Mouse (Mus musculus) frontal cortex, postnatal 36 days (tissue): ENCODE data around the gene Ccdc39.

ENCODE experiments used
- DNase-seq, 2 experiments: peaks; one replicate each; pipeline ENCODE4 v3.0.0; 2022; ENCODE audit warnings: low spot score in 2 of 2

Gene Ccdc39

DNA sequence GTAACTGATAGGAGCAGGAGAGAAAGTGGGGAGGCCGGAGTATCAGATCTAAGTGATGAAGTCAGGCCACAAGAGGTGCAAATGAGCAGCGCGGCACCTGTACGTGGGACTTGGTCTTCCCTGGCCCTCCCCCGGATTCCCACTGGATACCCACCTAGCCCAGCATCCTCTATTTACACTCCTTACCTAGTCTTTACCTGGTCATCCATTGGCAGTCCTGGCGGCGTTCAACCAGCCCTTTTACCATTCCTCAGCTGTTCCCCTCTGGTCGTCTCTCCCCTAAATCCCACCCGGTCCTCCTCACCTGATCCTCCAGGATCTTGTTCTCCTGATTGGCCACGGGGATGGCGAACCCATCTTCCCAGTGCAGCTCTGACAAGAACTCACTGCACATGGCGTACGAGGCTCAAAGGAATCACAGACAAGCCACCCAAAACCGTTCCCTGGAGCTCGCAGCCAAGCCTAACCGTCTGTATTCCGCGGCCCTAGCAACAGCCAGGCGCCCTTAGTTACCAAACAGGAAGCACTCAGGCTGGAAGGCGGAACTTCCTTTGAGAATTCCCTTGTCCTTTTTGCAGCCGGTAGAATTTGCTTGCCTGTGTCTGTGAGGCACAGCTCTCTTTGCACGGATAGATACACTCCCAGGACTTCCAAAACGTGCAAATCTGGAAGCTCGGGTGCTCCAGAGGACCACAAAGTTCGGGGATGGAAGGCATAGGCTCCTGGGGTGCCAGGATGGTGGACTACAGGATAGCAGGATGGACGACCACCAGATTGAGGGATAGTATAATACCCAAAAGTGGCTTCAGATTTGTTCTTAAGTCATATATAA, at the start of gene Ccdc39:
Gene Ccdc39 (minus strand): TSS at position 510 of the 832 bp plus-strand sequence.
- DNase-seq: peak; percentile 77 to 88

DNA sequence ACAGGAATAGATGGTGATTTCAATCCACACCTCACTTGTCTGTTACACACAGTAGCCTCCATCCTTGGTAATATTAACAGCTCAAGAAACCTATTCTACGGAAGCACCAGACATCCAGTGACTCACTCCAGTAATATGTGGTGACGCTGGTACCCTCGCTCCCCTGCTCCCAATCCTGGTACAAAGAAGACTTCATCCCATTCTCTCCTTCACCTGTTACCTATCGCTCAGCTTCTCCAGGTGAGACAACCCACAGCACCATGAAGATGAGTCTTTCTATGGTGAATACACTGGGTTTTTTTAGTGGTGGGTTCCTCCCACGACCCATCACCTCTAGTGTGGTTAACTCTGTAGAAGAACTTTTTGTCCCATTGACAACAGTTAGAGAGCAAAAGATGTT, 49.3 kb upstream of the Ccdc39 start:
- no peak for DNase-seq

DNA sequence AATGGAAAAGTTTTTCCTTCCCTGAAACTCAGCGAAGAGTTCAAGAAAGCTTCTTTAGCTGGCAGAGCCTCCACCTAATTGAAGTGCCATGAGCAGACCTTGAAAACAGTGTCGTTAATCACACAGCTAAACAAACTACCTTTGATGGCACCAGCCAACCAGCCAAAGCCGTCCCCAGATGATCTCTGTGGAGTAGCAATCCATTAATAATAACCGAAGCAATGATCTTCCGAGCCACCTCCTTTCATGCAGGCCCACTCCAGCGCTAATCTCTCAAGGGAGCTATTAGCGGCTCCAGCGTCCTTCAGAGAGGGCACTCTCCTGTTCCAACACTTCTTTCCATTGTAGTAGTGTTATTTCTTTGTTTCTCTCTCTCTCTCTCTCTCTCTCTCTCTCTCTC, 43.3 kb upstream of the Ccdc39 start:
- no peak for DNase-seq

DNA sequence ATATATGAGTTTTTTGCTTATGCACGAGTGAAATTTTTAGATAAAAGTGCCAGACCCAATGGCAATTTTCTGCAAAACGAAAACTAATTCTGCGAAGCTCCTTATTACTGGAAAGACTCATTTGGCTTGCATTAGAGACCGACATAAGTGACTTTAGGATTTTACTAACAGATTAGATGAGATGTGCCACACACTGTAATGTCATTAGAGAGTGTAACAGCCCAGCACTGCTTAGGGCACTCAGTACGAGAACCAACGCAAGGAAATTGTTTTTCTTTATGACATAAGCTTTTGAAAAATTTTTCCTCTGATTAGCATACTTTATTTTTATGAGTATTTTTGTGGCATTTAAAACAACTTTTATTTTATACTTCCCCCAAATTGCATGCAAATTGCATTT, 39.0 kb upstream of the Ccdc39 start:
- no peak for DNase-seq

DNA sequence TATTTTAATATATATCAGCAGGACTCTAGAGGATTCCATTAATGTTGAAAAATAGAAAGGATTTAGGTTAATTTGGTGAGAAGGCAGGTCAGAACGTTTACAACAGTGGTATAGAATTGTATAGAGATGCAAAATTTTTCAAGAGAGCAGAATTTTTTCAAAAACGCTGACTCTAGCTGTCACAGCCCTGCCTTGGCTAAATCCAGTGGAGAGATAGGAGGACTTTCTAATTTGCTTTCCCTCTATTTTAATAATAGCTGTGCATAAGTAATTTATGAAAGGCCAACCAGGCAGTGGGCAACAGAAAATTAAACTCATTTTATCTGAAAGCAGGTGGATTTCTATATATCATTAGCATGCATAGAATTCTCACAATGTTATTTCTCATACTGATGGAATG, 38.6 kb upstream of the Ccdc39 start:
- DNase-seq: no peak

DNA sequence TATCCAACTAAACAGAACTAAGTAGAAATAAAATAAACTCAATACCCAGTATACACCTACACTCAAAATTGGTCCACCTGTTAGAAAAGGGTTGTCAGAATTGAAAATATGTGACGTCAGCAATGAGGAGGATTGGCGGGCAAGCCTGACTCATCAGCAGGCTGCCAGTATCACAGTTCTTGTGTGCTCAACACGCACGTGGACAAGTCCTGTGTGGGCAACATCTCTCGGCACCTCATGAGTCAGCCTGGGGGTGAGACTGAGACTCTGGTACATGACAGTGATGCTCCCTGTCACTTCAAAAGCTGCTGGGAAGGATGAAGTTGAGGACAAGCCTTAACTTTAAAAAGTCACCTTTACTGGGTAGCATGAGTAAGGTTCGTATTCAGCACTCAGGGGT, 34.6 kb upstream of the Ccdc39 start:
- peak in 1 of 2 experiments; percentile 8 for DNase-seq

DNA sequence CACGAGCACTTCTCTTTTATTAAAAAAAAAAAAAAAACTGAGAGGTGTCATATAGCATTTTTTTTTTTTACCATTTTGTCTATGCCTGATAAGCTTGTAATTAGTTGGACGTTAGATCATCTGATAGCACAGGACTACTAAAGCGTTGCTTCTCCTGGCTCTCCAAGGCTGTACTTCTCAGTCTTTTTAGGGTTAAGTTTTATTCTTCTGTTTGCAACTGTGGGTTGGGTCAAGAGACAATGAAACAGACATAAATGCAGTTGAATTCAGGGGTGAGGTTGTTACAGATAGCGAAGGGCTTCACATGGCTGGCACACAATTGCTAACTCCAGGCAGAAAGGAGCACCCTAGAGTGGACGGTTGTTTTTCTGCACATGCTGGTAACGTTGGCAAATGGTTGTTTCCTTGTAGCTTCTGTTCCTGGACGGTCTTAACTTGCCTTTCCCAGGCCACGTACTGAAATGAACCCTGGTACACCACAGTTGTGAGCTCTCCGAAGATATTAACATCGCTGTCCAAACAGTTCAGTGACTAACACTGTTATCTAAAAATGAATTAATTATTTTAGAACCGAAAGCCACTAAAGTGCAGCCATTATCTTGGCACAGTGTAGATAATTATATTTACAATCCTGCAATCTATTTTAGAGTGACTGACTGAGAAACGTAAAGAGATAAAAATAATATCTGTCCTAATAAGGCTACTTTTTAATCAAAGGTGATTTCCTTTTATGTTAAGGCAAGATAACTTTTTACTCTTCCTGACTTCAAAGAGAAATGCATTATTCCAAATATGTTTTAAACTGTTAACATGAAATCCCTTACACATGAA, 30.6 kb upstream of the Ccdc39 start:
- no peak for DNase-seq

DNA sequence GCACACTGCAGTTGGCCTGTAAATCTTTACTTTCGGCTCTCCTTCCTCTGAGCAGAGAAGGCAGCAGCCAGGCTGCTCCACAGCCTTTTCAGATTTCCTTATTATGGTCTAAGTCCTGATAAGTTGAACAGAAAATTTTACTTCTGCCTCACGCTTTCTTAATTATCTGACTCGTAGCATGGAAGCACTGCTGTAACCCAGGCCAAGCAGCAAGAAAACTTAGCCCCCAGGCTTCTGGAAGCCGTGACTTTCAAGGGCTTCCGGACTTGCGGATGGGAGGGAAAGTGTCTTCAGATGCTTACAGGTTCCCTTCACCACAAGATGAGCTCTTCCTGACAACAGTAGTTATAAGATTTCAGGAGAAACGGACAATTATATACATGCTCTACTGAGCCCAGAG, 29.7 kb upstream of the Ccdc39 start:
- no peak for DNase-seq

DNA sequence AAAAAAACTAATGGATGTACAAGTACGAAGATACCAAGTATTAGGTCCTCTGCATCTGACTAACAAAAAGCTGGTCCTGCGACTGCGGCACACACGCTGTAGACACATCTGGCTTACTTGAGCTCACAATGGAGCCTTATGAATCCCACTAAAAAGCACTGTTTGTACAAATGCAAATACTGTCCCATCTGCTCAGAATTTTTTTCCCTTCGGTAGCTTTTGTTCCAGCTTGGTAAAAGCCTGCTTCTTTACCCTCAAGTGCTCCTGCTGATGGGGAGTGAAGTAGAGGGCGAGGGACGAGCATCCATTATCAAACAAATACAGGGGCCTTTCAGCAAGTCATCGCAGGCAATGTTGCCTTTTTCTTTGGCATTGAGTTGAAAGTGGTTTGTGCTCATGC, 29.3 kb upstream of the Ccdc39 start:
- DNase-seq: peak in 1 of 2 experiments; percentile 2

DNA sequence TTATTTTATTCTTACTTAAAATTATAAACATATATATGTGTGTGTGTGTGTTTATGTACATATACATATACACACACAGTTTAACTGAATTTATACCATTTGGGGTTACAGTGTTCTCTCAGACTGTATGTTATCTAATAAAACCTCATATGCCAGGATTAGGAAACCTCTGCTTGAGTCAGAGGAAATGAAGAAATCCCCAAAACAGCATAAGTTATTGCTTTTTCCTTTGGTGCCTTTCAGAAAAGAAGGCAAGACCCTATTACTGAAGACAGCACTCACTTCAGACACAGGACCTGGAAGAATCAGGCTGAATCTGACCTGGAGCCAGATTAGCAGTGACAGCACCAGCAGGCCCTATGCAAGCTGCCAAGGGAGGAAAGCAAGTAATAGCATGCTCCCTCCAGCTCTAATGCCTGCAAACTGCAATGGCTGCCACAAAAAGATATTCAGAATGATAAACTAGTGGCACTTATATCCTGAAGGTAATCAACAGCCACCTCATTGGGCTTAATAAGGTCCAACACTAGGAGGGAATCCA, 20.0 kb upstream of the Ccdc39 start:
- DNase-seq: no peak

DNA sequence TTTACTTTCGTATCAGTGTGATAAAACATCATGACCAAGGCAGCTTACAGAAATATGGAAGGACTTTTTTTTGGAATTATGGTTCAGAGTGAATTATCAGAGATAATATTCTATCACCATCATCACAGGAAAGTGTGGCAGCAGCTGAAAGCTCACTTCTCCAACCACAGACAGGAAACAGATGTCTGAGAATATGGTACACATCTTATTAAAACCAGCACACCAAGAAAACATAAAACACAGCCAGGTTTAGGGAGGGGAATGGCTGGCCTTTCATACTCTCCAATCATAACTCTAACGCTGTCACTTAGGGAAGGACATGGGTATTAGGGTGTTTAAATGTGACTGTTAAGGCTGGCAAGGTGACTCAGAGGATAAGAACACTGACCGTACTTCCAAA, 14.8 kb upstream of the Ccdc39 start:
- DNase-seq: no peak

DNA sequence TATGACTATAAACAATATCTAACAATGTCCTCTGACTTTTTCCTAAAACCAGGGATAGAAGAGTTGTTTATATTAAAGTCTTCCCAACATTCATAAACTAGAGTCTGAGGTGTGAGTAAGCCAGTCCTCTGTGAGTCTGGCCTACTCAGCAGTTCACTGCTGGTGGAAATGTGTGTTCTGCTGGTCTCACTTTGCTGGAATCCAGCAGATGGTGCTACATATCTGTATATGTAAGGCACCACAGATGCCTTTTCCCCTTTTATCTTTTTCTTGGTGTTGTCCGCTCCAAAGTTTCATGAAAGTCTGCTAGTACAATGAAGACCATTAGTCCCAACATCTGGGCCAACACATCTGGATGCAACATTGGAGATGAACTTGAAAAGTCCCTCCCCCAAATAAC, 9.0 kb upstream of the Ccdc39 start:
- peak in 1 of 2 experiments; percentile 37 for DNase-seq

DNA sequence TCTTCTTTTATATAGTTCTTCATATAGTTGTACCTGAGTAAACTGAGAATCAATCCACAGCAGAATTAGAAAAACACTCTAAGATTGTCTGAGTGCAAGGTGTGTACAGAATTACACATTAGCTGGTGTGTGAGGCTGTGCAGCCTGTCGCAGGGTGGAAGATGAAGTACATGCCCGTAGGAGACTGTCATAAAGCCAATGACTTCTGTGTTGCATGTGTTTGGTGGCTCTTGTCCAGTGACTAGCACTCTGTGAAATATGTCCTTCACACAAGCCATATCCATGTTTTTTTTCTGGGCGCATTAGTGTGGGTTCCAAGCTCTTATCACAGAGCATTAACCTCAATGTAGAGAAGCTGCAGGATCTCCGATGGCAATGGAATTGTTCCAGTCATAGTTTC, 6.7 kb upstream of the Ccdc39 start:
- no peak for DNase-seq

DNA sequence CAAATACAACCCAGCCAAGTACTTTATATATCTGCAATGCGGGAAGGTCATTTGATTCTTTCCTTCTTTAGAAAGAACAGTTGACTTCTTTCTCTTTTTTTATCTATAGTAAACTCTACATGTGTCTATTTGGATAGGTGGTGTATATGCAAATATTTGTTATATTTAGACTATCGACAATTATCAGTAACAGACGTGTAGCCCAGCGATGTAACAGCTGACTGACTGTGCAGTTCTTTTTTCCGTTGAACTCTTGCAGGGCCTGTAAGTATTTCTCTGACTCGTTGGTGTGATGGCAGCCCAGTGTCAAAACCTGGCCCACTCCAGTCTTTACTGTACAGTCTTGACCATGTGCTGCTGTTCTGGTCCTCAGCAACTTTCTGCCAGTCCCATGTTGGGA, 2.5 kb upstream of the Ccdc39 start:
- DNase-seq: no peak

DNA sequence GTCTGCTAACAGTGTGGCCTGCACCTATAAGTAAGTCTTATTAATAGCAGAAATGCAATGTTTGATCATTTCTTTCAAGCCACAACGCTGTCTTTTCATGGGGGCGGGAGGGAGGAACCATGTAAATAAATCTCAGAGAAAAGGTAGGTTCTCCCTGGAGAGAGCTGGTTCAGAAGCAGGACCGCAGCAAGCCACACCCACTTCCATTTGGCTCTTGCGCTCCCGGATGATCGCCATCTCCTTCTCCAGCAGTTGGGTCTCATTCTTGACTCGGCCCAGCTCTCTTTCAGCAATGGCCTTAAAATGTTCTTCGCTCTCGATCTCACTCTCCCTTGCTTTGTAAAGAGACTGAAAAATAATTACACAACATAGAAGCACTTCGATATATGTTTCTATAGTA, 5.2 kb downstream of the Ccdc39 start:
- DNase-seq: no peak

DNA sequence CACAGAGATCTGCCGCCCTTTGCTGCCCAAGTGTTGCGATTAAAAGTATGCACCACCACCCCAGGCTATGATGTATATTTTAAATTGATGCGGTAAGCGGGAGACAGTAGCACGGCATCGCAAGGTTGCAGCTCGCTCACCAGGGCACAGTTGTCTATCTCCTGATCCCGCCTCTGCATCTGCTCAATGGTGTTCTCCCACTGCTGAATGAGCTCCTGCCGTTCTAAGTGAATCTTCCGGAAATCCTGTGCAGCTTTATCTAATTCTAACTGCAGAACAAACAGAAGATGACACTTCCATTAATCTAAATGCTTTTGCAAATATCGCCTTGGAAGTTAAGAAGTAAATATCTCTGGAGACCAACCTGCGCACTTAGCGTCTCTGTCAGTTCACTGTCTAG, 7.5 kb downstream of the Ccdc39 start:
- no peak for DNase-seq

DNA sequence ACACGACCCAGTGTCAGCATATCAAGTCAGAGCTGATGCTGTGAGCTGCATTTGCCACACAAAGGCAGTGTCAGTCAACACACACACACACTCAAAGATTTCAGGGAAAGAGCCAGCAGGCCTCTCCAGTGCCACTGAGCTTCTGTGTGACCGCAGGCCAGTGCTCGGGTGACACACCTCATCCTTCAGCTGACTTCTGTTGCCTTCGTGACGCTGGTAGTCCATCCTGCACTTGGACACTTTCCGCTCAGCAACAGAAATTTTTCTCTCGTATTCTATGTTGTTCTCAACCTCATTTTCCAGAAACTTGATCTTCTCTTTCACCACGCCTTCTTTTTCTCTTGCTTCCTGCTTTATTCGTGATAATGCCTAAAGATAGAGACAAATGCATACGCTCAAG, 11.8 kb downstream of the Ccdc39 start:
- DNase-seq: no peak

DNA sequence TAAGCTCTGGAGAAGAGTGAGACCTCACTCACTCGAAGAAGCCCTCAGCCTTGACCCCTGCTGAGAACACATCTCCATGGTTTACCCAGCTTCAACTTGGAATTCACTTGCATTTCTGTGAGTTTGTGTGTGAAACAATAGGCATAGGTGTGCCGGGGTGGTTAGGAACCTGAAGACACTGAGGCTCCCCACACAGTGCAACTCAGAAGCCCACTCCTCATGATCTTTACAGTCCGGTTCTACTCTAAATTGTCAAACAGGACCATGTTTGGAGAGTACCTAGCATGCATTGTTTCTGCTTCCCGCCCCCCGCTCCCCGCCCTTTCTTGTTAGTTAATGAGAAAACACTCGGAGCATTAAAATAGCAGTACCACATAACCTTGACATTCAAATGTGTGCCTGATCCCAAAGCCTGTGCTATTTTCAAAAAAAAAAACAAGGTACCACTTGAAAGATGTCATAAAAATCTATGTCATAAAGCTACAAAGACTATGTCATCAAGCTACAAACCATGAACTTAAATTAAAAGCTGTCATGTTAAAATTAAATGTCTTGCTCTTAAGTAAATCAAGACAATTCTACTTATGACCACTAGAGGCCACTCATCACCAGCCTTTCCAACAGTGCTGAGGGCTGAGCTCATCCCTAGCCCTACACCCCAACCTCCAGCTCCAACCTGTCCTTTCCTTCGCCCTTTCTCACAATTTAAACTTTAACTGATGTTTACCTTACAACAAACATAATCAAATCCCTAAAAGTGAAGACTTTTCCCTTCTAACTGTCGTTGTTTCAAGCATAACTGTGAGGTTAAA, 19.8 kb downstream of the Ccdc39 start:
- peak in 1 of 2 experiments; percentile 20 for DNase-seq

DNA sequence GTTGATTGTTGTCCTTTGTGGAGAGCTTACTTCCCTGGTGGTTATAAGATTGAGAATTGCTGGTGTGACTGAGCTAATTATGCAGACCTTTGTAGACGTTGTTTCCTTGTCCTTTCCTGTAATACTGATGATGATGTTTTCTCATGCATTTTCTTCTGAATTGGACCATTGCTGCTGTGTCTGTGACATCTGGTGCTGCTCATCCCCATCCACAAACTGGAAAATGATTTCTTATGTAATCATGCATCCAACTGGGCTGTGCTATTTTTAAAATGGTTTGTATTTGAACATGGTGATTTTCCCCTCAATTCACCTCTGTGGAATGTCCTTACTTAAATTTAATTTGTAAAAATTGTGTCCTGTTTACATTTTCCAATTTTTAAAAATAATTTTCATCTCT, 37.0 kb downstream of the Ccdc39 start:
- peak in 1 of 2 experiments; percentile 26 for DNase-seq

DNA sequence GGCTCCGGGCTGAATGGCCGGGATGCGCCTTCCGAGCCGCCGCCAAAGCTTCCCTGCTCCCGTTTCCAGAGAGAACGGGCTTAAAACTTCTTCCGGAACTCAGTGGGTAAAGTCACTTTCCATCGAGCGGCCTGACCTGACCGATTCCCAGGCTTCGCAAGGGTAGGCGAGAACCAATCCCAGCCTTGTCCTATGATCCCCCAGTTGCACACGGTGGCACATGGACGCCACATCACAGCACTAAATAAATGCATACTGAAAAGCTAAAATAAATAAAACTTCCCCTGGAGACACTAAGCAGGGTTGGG, 43.6 kb downstream of the Ccdc39 start:
- peak in 1 of 2 experiments; percentile 22 for DNase-seq

DNA sequence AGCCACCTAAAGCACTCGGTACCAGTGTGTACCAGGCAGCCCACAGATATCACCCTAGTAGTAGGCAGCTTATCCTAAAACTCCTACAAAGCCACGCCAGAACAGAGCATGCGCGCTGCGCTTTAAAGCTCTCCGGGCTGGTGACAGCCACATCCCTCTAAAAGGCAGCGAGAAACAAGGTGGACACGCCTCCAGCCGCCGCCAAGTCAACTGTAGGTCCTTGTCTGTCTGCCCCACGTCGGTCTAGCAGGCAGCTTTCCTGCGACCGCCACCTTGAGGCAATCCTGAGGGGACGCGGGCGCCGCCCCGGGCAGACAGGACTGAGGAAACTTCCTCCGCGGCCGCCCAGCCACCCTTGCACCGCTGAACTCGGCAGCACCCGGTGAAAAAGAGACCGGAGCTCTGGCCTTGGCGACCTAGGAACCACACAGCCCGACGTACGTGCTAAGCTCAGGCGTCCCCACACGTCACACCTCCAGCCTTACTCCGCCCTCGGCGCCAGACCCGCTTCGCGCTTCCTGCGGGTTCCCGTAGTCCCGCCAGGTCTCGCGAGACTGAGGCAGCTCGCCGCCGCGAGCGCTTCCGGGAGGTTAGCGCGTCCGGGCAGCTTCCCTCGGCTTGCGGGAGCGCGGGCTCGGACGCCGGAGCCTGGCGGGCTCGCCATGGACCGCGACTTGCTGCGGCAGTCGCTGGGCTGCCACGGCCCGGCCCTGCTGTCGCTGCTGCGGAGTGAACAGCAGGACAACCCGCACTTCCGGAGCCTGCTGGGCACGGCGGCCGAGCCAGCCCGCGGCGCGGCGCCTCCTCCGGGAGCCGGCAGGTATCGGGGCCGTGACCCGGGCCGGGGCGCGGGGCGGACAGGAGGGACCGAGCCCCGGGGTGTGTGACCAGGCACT, 44.2 kb downstream of the Ccdc39 start, which contains the start of gene Ttc14:
Gene Ttc14 (plus strand): TSS at position 216 of the 896 bp plus-strand sequence.
- peak; percentile 98 for DNase-seq
